In genomic region chr9:41586291-41586690, GRCm38 (mm10) we compare ENCODE assay signal across 11 mouse cellular contexts.
DNase-seq lines count a peak whose midpoint lies in the region; ATAC-seq and TF ChIP-seq lines count a peak whose summit lies in the region.
"Had no signal": no experiment of that assay in that cellular context is flagged by ENCODE, and none has a peak within 500 bp of the region (broad histone marks: within the 10 kb centered on the region; RNA-seq: fewer than 3 reads in every experiment).

No protein-coding gene starts in this region.

- intact Hi-C loops in gastrocnemius, postnatal 36 days (cut with DNase I), result loop anchor here (10.0 kb wide), 1 partner anchor 361 kb away; no protein-coding TSS in a partner anchor

- no peaks in the 10 kb centered on the region for H3K27me3 ChIP-seq in intestine, embryonic 14.5 days (replicated peaks; ENCODE audit: control insufficient read depth, insufficient read depth, low read length)
- 0 out of 2 replicates have a peak, but pooled peaks cover 4% of the 10 kb centered on the region for H3K27me3 ChIP-seq in intestine, postnatal 0 days (replicated peaks; ENCODE audit: control insufficient read depth, insufficient read depth, low read length)
- no peaks in the 10 kb centered on the region for H3K27me3 ChIP-seq in forebrain, embryonic 16.5 days (replicated peaks; ENCODE audit: control insufficient read depth, insufficient read depth, low read length)
- no peaks in the 10 kb centered on the region for H3K27me3 ChIP-seq in midbrain, embryonic 15.5 days (replicated peaks)

- H3K9ac ChIP-seq in intestine, embryonic 14.5 days (ENCODE audit: low read length), result no peak overlapping the region
- H3K9ac ChIP-seq in intestine, postnatal 0 days (ENCODE audit: low read depth, low read length), result no peak overlapping the region
- H3K9ac ChIP-seq in forebrain, embryonic 16.5 days (replicated peaks; ENCODE audit: low read depth, low read length), result peak overlapping the region; percentile 90
- H3K9ac ChIP-seq in midbrain, embryonic 15.5 days, result peak overlapping the region; percentile 71

- TF ChIP-seq CTCF in intestine, postnatal 0 days (IDR thresholded peaks at IDR 0.05; ENCODE audit: low read depth), result no peak

- peaks cover 41% of the 10 kb centered on the region for H3K36me3 ChIP-seq in intestine, embryonic 14.5 days (ENCODE audit: control insufficient read depth, insufficient read depth, low read length)
- no peaks in the 10 kb centered on the region for H3K36me3 ChIP-seq in intestine, postnatal 0 days (ENCODE audit: control insufficient read depth, insufficient read depth)
- peaks cover 16% of the 10 kb centered on the region for H3K36me3 ChIP-seq in forebrain, embryonic 16.5 days (ENCODE audit: control insufficient read depth, insufficient read depth)
- H3K36me3 ChIP-seq in midbrain, embryonic 15.5 days (replicated peaks), result peaks cover 15% of the 10 kb centered on the region; the same call in 1 of the 2 replicates

- WGBS in intestine, embryonic 14.5 days, result 80% methylated on average over 7 of the region's 7 CpGs
- WGBS in intestine, postnatal 0 days, result 81% methylated on average over 7 of the region's 7 CpGs
- 4% methylated on average over 7 of the region's 7 CpGs for WGBS in forebrain, embryonic 16.5 days
- 13% methylated on average over 7 of the region's 7 CpGs for WGBS in midbrain, embryonic 15.5 days

- ATAC-seq in intestine, embryonic 14.5 days (replicated peaks; ENCODE audit: low FRiP score, low TSS enrichment, low read depth), result no peak
- ATAC-seq in intestine, postnatal 0 days, result no peak
- peak; percentile 74 for ATAC-seq in forebrain, embryonic 16.5 days
- ATAC-seq in midbrain, embryonic 15.5 days (replicated peaks), result peak; percentile 71

- DNase-seq in intestine, embryonic 14.5 days (ENCODE audit: low spot score), result no peak
- peak; percentile 75 for DNase-seq in NIH3T3 (ENCODE audit: low read depth)
- DNase-seq in right cerebral cortex, adult 2 months (ENCODE audit: low spot score in 2 of 2), result no peak
- DNase-seq in gastrocnemius, postnatal 36 days, result no peak
- DNase-seq in gastrocnemius, adult 18-20 months (ENCODE audit: low spot score), result no peak
- DNase-seq: cerebellum, adult 9-10 months; spleen, adult 18-20 months had no signal

- no peak overlapping the region for H3K27ac ChIP-seq in intestine, embryonic 14.5 days (ENCODE audit: low read depth)
- H3K27ac ChIP-seq in intestine, postnatal 0 days (ENCODE audit: low read depth, low read length), result no peak overlapping the region
- H3K27ac ChIP-seq in forebrain, embryonic 16.5 days (ENCODE audit: low read length), result peak overlapping the region; percentile 100
- H3K27ac ChIP-seq in midbrain, embryonic 15.5 days, result peak overlapping the region; percentile 97

- peaks cover 17% of the 10 kb centered on the region; the same call in 1 of the 2 replicates for H3K4me1 ChIP-seq in intestine, embryonic 14.5 days (replicated peaks; ENCODE audit: control insufficient read depth, insufficient read depth, low read length)
- no peaks in the 10 kb centered on the region for H3K4me1 ChIP-seq in intestine, postnatal 0 days (replicated peaks; ENCODE audit: control insufficient read depth, insufficient read depth, low read length)
- H3K4me1 ChIP-seq in forebrain, embryonic 16.5 days (replicated peaks; ENCODE audit: control insufficient read depth, insufficient read depth, low read length), result peaks cover 37% of the 10 kb centered on the region
- peaks cover 37% of the 10 kb centered on the region for H3K4me1 ChIP-seq in midbrain, embryonic 15.5 days
- H3K4me1 ChIP-seq: megakaryocyte, embryonic 14.5 days had no signal

- H3K4me2 ChIP-seq in intestine, embryonic 14.5 days (ENCODE audit: low read length), result peak overlapping the region; percentile 56
- H3K4me2 ChIP-seq in intestine, postnatal 0 days (replicated peaks; ENCODE audit: low read depth), result no peak overlapping the region
- peak overlapping the region; percentile 81 for H3K4me2 ChIP-seq in forebrain, embryonic 16.5 days (ENCODE audit: low read length)
- H3K4me2 ChIP-seq in midbrain, embryonic 15.5 days, result peak overlapping the region; percentile 78

- H3K4me3 ChIP-seq in intestine, embryonic 14.5 days (ENCODE audit: low read depth, low read length), result peak overlapping the region; percentile 15; the same call in 1 of the 2 replicates
- H3K4me3 ChIP-seq in intestine, postnatal 0 days (ENCODE audit: low read depth, low read length), result no peak overlapping the region
- H3K4me3 ChIP-seq in forebrain, embryonic 16.5 days (replicated peaks; ENCODE audit: low read length), result peak overlapping the region; percentile 53
- peak overlapping the region; percentile 43 for H3K4me3 ChIP-seq in midbrain, embryonic 15.5 days
- H3K4me3 ChIP-seq: megakaryocyte, embryonic 14.5 days had no signal

- no peaks in the 10 kb centered on the region for H3K9me3 ChIP-seq in intestine, embryonic 14.5 days (ENCODE audit: control insufficient read depth, low read length)
- H3K9me3 ChIP-seq in intestine, postnatal 0 days (ENCODE audit: control insufficient read depth), result no peaks in the 10 kb centered on the region
- H3K9me3 ChIP-seq in forebrain, embryonic 16.5 days (ENCODE audit: control insufficient read depth, low read length), result no peaks in the 10 kb centered on the region
- H3K9me3 ChIP-seq in midbrain, embryonic 15.5 days, result no peaks in the 10 kb centered on the region
- H3K9me3 ChIP-seq: megakaryocyte, embryonic 14.5 days had no signal

Comparison
In these comparisons a context has a peak if more than half of its experiments do, and no peak if none do; other contexts are left out.
1. ATAC-seq: peak in forebrain, embryonic 16.5 days (single experiment) and midbrain, embryonic 15.5 days (single experiment); none in intestine, embryonic 14.5 days (single experiment) and intestine, postnatal 0 days (single experiment).
2. H3K27ac ChIP-seq: peak in forebrain, embryonic 16.5 days (single experiment) and midbrain, embryonic 15.5 days (single experiment); none in intestine, embryonic 14.5 days (single experiment) and intestine, postnatal 0 days (single experiment).
3. H3K9ac ChIP-seq: peak in forebrain, embryonic 16.5 days (single experiment) and midbrain, embryonic 15.5 days (single experiment); none in intestine, embryonic 14.5 days (single experiment) and intestine, postnatal 0 days (single experiment).